Mouse (Mus musculus): ENCODE data around the gene Fam20a. TPM values are rescaled to one million over a fixed set of nuclear protein-coding genes. Genes with fewer than 3 reads are reported as not detected.

The Fam20a gene
- polyA plus RNA-seq, 1 experiment from 2014 or later, result 0.25 TPM

- 93% methylated on average over 6 of the region's 6 CpGs for WGBS
- no peak overlapping the region for H3K27ac ChIP-seq
These were observed 67.5 kb downstream of the Fam20a start for GRCm38 (mm10) chr11:109654581-109654980.

GRCm38 (mm10) chr11:109653201-109653600, 68.9 kb downstream of the Fam20a start:
- Histone ChIP-seq H3K27me3 (ENCODE audit: low read depth, poor library complexity, severe bottlenecking) (no peaks in the 10 kb centered on the region), H3K36me3 (peaks cover 52% of the 10 kb centered on the region), H3K4me3 (peak overlapping the region; percentile 18; the same call in 1 of the 2 replicates), H3K9me3 (replicated peaks) (no peaks in the 10 kb centered on the region), H3K4me1 (peaks cover 44% of the 10 kb centered on the region), H3K27ac (no peak overlapping the region)
- WGBS, result 90% methylated on average over 8 of the region's 8 CpGs
- DNase-seq (ENCODE audit: low spot score), result no peak

More at GRCm38 (mm10) chr11:109654581-109654980, 67.5 kb downstream of the Fam20a start:
- no peaks in the 10 kb centered on the region for H3K27me3 ChIP-seq (ENCODE audit: low read depth, poor library complexity, severe bottlenecking)
- no peak overlapping the region for H3K4me3 ChIP-seq
- peaks cover 64% of the 10 kb centered on the region for H3K36me3 ChIP-seq
- no peaks in the 10 kb centered on the region for H3K9me3 ChIP-seq (replicated peaks)
- no peak for DNase-seq (ENCODE audit: low spot score)
- peaks cover 30% of the 10 kb centered on the region for H3K4me1 ChIP-seq

GRCm38 (mm10) chr11:109652505-109652904, 69.6 kb downstream of the Fam20a start:
- H3K36me3 ChIP-seq, result peaks cover 45% of the 10 kb centered on the region
- H3K4me3 ChIP-seq, result peak overlapping the region; percentile 99
- H3K27me3 ChIP-seq (ENCODE audit: low read depth, poor library complexity, severe bottlenecking), result no peaks in the 10 kb centered on the region
- H3K9me3 ChIP-seq (replicated peaks), result no peaks in the 10 kb centered on the region
- H3K4me1 ChIP-seq, result peaks cover 44% of the 10 kb centered on the region
- WGBS, result 81% methylated on average over 6 of the region's 6 CpGs
- DNase-seq (ENCODE audit: low spot score), result no peak
- H3K27ac ChIP-seq, result no peak overlapping the region

GRCm38 (mm10) chr11:109651566-109652024, 70.5 kb downstream of the Fam20a start:
- Histone ChIP-seq H3K9me3 (replicated peaks) (no peaks in the 10 kb centered on the region), H3K27me3 (ENCODE audit: low read depth, poor library complexity, severe bottlenecking) (no peaks in the 10 kb centered on the region), H3K4me3 (peak overlapping the region; percentile 99), H3K27ac (peak overlapping the region; percentile 98), H3K36me3 (peaks cover 36% of the 10 kb centered on the region), H3K4me1 (peaks cover 44% of the 10 kb centered on the region)
- peak; percentile 58 for DNase-seq (ENCODE audit: low spot score)
- under 1% methylated on average over 21 of the region's 21 CpGs for WGBS

GRCm38 (mm10) chr11:109650788-109651565, 71.1 kb downstream of the Fam20a start:
- 1% methylated on average over 88 of the region's 90 CpGs for WGBS
- peak; percentile 95 for DNase-seq (ENCODE audit: low spot score)
- Histone ChIP-seq H3K9me3 (replicated peaks) (no peaks in the 10 kb centered on the region), H3K27me3 (ENCODE audit: low read depth, poor library complexity, severe bottlenecking) (no peaks in the 10 kb centered on the region), H3K4me3 (peak overlapping the region; percentile 99), H3K4me1 (peaks cover 44% of the 10 kb centered on the region), H3K36me3 (peaks cover 29% of the 10 kb centered on the region), H3K27ac (peak overlapping the region; percentile 98)

- H3K9me3 ChIP-seq (replicated peaks), result no peaks in the 10 kb centered on the region
- peak; percentile 76 for DNase-seq (ENCODE audit: low spot score)
- H3K36me3 ChIP-seq, result peaks cover 21% of the 10 kb centered on the region
- peak overlapping the region; percentile 98 for H3K27ac ChIP-seq
- H3K4me1 ChIP-seq, result peaks cover 44% of the 10 kb centered on the region
- under 1% methylated on average over 31 of the region's 31 CpGs for WGBS
- no peaks in the 10 kb centered on the region for H3K27me3 ChIP-seq (ENCODE audit: low read depth, poor library complexity, severe bottlenecking)
- peak overlapping the region; percentile 99 for H3K4me3 ChIP-seq
These were observed 71.9 kb downstream of the Fam20a start for GRCm38 (mm10) chr11:109649975-109650701.

GRCm38 (mm10) chr11:109649206-109649605, 72.9 kb downstream of the Fam20a start, which contains the start of gene Prkar1a:
Prkar1a (plus strand) TSS chr11:109649405.
- H3K27ac ChIP-seq, result peak within 1 kb of the TSS; percentile 98
- WGBS, result 44% methylated on average over 8 of the region's 8 CpGs
- peaks cover 44% of the 10 kb centered on the region for H3K4me1 ChIP-seq
- no peak for DNase-seq (ENCODE audit: low spot score)
- H3K27me3 ChIP-seq (ENCODE audit: low read depth, poor library complexity, severe bottlenecking), result no peaks in the 10 kb centered on the region
- peak within 1 kb of the TSS; percentile 99 for H3K4me3 ChIP-seq
- no peaks in the 10 kb centered on the region for H3K9me3 ChIP-seq (replicated peaks)
- peaks cover 12% of the 10 kb centered on the region for H3K36me3 ChIP-seq

- no peak for DNase-seq (ENCODE audit: low spot score)
- Histone ChIP-seq H3K4me1 (peaks cover 42% of the 10 kb centered on the region), H3K4me3 (no peak overlapping the region), H3K9me3 (replicated peaks) (no peaks in the 10 kb centered on the region), H3K27ac (no peak overlapping the region), H3K36me3 (peaks cover 5% of the 10 kb centered on the region), H3K27me3 (ENCODE audit: low read depth, poor library complexity, severe bottlenecking) (no peaks in the 10 kb centered on the region)
- 66% methylated on average over 7 of the region's 7 CpGs for WGBS
These were observed 73.6 kb downstream of the Fam20a start for GRCm38 (mm10) chr11:109648510-109648909.

GRCm38 (mm10) chr11:109641498-109642222, 80.4 kb downstream of the Fam20a start:
- no peaks in the 10 kb centered on the region for H3K36me3 ChIP-seq
- DNase-seq (ENCODE audit: low spot score), result no peak
- no peaks in the 10 kb centered on the region for H3K4me1 ChIP-seq
- 84% methylated on average over 5 of the region's 5 CpGs for WGBS
- no peak overlapping the region for H3K27ac ChIP-seq
- no peaks in the 10 kb centered on the region for H3K27me3 ChIP-seq (ENCODE audit: low read depth, poor library complexity, severe bottlenecking)
- no peaks in the 10 kb centered on the region for H3K9me3 ChIP-seq (replicated peaks)
- H3K4me3 ChIP-seq, result no peak overlapping the region

GRCm38 (mm10) chr11:109635871-109636395, 86.1 kb downstream of the Fam20a start:
- no peak for DNase-seq (ENCODE audit: low spot score)
- no peaks in the 10 kb centered on the region for H3K9me3 ChIP-seq (replicated peaks)
- no peak overlapping the region for H3K4me3 ChIP-seq
- 87% methylated on average over 6 of the region's 6 CpGs for WGBS
- no peaks in the 10 kb centered on the region for H3K36me3 ChIP-seq
- no peak overlapping the region for H3K27ac ChIP-seq
- H3K4me1 ChIP-seq, result no peaks in the 10 kb centered on the region
- H3K27me3 ChIP-seq (ENCODE audit: low read depth, poor library complexity, severe bottlenecking), result no peaks in the 10 kb centered on the region

GRCm38 (mm10) chr11:109634928-109635327, 87.2 kb downstream of the Fam20a start:
- no peaks in the 10 kb centered on the region for H3K4me1 ChIP-seq
- H3K4me3 ChIP-seq, result no peak overlapping the region
- no peak overlapping the region for H3K27ac ChIP-seq
- H3K9me3 ChIP-seq (replicated peaks), result no peaks in the 10 kb centered on the region
- no peaks in the 10 kb centered on the region for H3K27me3 ChIP-seq (ENCODE audit: low read depth, poor library complexity, severe bottlenecking)
- WGBS, result 80% methylated on average over 9 of the region's 9 CpGs
- no peak for DNase-seq (ENCODE audit: low spot score)
- H3K36me3 ChIP-seq, result no peaks in the 10 kb centered on the region

- whole genome bisulfite sequencing, result 65% methylated on average over 10 of the region's 10 CpGs
- Histone ChIP-seq H3K4me3 (no peak overlapping the region), H3K27me3 (ENCODE audit: low read depth, poor library complexity, severe bottlenecking) (no peaks in the 10 kb centered on the region), H3K27ac (no peak overlapping the region), H3K4me1 (no peaks in the 10 kb centered on the region; the same call in 1 of the 2 replicates), H3K36me3 (no peaks in the 10 kb centered on the region), H3K9me3 (replicated peaks) (no peaks in the 10 kb centered on the region)
- DNase-seq (ENCODE audit: low spot score), result no peak
These were observed 93.0 kb downstream of the Fam20a start for GRCm38 (mm10) chr11:109629021-109629521.
